Mouse (Mus musculus) ovary, adult 10 weeks (tissue): Measurements from ENCODE around the gene Prickle4. TPM values are rescaled to one million over a fixed set of nuclear protein-coding genes. Genes with fewer than 3 reads are reported as not detected.

Experiments
- polyA plus RNA-seq: library from polyadenylated mRNA; stranded (reverse); fragments of 350-450 nt; fragmentation: Illumina TruSeq; extraction: RNeasy Lipid Tissue Mini Kit (QIAGEN cat#74804); gene quantifications from one replicate; pipeline ENCODE4 v1.2.3, GENCODE M21; 2014

Gene Prickle4
- not detected for polyA plus RNA-seq

GRCm38 (mm10) chr17:47694503-47695336 is at the start of gene Prickle4:
Gene Prickle4, minus strand, starts transcription at chr17:47694736.

GRCm38 (mm10) chr17:47736856-47737255 is 42.3 kb upstream of the Prickle4 start, which contains the start of gene Tfeb:
Gene Tfeb, plus strand, starts transcription at chr17:47737030.

GRCm38 (mm10) chr17:47726566-47726965 is 32.0 kb upstream of the Prickle4 start, which contains the start of gene Pgc:
Gene Pgc, plus strand, starts transcription at chr17:47726842.

GRCm38 (mm10) chr17:47694442-47694502 is 264 bp downstream of the Prickle4 start, which contains the start of gene Gm21981:
Gene Gm21981, minus strand, starts transcription at chr17:47694455.

GRCm38 (mm10) chr17:47688608-47689575 is 5.6 kb downstream of the Prickle4 start, which contains the start of gene Frs3:
Gene Frs3, plus strand, starts transcription at chr17:47689030.

GRCm38 (mm10) chr17:47688344-47688607 is 6.3 kb downstream of the Prickle4 start, which contains the start of gene Tomm6:
Gene Tomm6, minus strand, starts transcription at chr17:47688386.

Other genes starting within 250 kb of the Prickle4 start
- gene Taf8, start 192.4 kb downstream of the Prickle4 start, polyA plus RNA-seq, result 5.6 TPM
- gene Ccnd3, start 189.7 kb downstream of the Prickle4 start, polyA plus RNA-seq, result 3.6 TPM
- gene Bysl, start 83.2 kb downstream of the Prickle4 start, polyA plus RNA-seq, result 1.9 TPM
- gene Med20, start 83.2 kb downstream of the Prickle4 start, polyA plus RNA-seq, result 11.3 TPM
- gene Gm20517, start 83.1 kb downstream of the Prickle4 start, polyA plus RNA-seq, result 0.66 TPM
- 7.5 TPM for gene Usp49, start 64.0 kb downstream of the Prickle4 start, polyA plus RNA-seq
- 13.8 TPM for gene Tomm6, start 6.3 kb downstream of the Prickle4 start, polyA plus RNA-seq
- gene Frs3, start 5.7 kb downstream of the Prickle4 start, polyA plus RNA-seq, result 0.54 TPM
- not detected for gene Gm21981, start 281 bp downstream of the Prickle4 start, polyA plus RNA-seq
- not detected for gene Pgc, start 32.1 kb upstream of the Prickle4 start, polyA plus RNA-seq
- not detected for gene Tfeb, start 42.3 kb upstream of the Prickle4 start, polyA plus RNA-seq
- not detected for gene Mdfi, start 140.0 kb upstream of the Prickle4 start, polyA plus RNA-seq
- gene Foxp4, start 229.9 kb upstream of the Prickle4 start, polyA plus RNA-seq, result 0.20 TPM